Mouse (Mus musculus) limb, embryonic 12.5 days (tissue): ENCODE results near the gene Olfr1377. TPM values are rescaled to one million over a fixed set of nuclear protein-coding genes. Genes with fewer than 3 reads are reported as not detected.
"Not testable (repeated sequence)": the region's sequence is repeated elsewhere in the genome, so short reads cannot be mapped to it uniquely, and the experiment has no call there.

Source experiments
- ATAC-seq: fragments of 200-750 bp; cut with Nextera tagmentation; 2 replicates; pipeline ENCODE4 v1.8.0; 2017; ENCODE audit warnings: low read depth, moderate TSS enrichment; ENCODE audit not compliant: insufficient number of reproducible peaks, insufficient read depth, low FRiP score, low TSS enrichment
- H3K27ac ChIP-seq: fragments of 300-500 bp; sonication (generic); 2 replicates; pipeline ENCODE4 v1.5.1; 2016; ENCODE audit warnings: mild to moderate bottlenecking, moderate library complexity
- H3K27me3 ChIP-seq: fragments of 300-500 bp; sonication (generic); 2 replicates; pipeline ENCODE4 v1.6.1; 2016; ENCODE audit warnings: mild to moderate bottlenecking, moderate library complexity
- H3K36me3 ChIP-seq: fragments of 300-500 bp; sonication (generic); 2 replicates; pipeline ENCODE4 v1.6.1; 2016; ENCODE audit warnings: mild to moderate bottlenecking, moderate library complexity
- H3K4me1 ChIP-seq: fragments of 300-500 bp; sonication (generic); replicated peaks from 2 replicates; pipeline ENCODE4 v1.6.1; 2016
- H3K4me2 ChIP-seq: fragments of 300-500 bp; sonication (generic); 2 replicates; pipeline ENCODE4 v1.6.1; 2016; ENCODE audit warnings: mild to moderate bottlenecking, moderate library complexity
- H3K4me3 ChIP-seq: fragments of 300-500 bp; sonication (generic); replicated peaks from 2 replicates; pipeline ENCODE4 v1.5.1; 2016; ENCODE audit warnings: mild to moderate bottlenecking
- H3K9ac ChIP-seq: fragments of 300-500 bp; sonication (generic); replicated peaks from 2 replicates; pipeline ENCODE4 v1.6.1; 2016; ENCODE audit warnings: mild to moderate bottlenecking, moderate library complexity
- H3K9me3 ChIP-seq: fragments of 300-500 bp; sonication (generic); 2 replicates; pipeline ENCODE4 v1.6.1; 2016; ENCODE audit warnings: mild to moderate bottlenecking, moderate library complexity
- WGBS: fragments of 180-500 bp; shearing (Covaris S2); methylation state at CpG from one replicate; pipeline ENCODE4 v1.1.7; 2016; 5-methylcytosine and 5-hydroxymethylcytosine counted together
- polyA plus RNA-seq: library from polyadenylated mRNA; unstranded; fragments of >200 nt; fragmentation: Nextera tagmentation; extraction: Ambion mirVana; gene quantifications from 2 replicates; pipeline ENCODE4 v1.2.1, GENCODE M21; 2016

The Olfr1377 gene
- polyA plus RNA-seq, 1 experiment from 2014 or later: not detected

DNA sequence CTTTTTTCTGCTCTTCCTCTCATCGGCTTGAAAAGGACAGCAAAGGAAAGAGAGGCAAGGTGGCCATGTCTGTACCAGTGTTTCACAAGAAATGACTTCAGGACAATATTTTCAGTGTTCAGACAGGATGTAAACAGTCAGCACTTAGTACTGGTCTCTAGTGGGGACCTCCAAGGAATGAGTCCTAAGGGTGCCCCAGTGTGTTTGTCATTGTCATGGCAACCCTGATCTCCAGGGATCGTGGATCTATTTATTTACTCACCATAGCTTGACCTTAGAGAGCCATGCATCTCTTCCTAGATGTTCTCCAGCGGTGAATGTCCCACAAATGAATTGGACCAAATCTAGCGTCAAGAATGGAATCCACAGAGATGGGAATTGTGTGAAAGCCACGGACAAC, 21.5 kb downstream of the Olfr1377 start, which contains the start of gene Olfr51:
Gene Olfr51, plus strand, starts transcription at position 301 of the 400 bp plus-strand sequence.
- 85% methylated on average over 5 of the region's 5 CpGs for WGBS
- no peaks in the 10 kb centered on the region for H3K4me1 ChIP-seq
- no peaks in the 10 kb centered on the region for H3K9me3 ChIP-seq
- no peak within 1 kb of the TSS for H3K4me3 ChIP-seq
- ATAC-seq: no peak
- no peak within 1 kb of the TSS for H3K27ac ChIP-seq
- no peak within 1 kb of the TSS for H3K4me2 ChIP-seq
- H3K9ac ChIP-seq: no peak within 1 kb of the TSS
- no peaks in the 10 kb centered on the region for H3K27me3 ChIP-seq
- H3K36me3 ChIP-seq: no peaks in the 10 kb centered on the region

GRCm38 (mm10) chr11:51011821-51012220, 30.1 kb downstream of the Olfr1377 start:
- 82% methylated on average over 5 of the region's 5 CpGs for WGBS
- no peak overlapping the region for H3K4me2 ChIP-seq
- no peak overlapping the region for H3K27ac ChIP-seq
- H3K4me1 ChIP-seq: no peaks in the 10 kb centered on the region
- no peak overlapping the region for H3K9ac ChIP-seq
- no peaks in the 10 kb centered on the region for H3K36me3 ChIP-seq
- H3K4me3 ChIP-seq: no peak overlapping the region
- peaks cover 3% of the 10 kb centered on the region; the same call in 1 of the 2 replicates for H3K9me3 ChIP-seq
- ATAC-seq: no peak
- H3K27me3 ChIP-seq: no peaks in the 10 kb centered on the region

- no peaks in the 10 kb centered on the region for H3K4me1 ChIP-seq
- no peak within 1 kb of the TSS for H3K9ac ChIP-seq
- H3K27ac ChIP-seq: no peak within 1 kb of the TSS
- no peaks in the 10 kb centered on the region for H3K27me3 ChIP-seq
- peaks cover 3% of the 10 kb centered on the region; the same call in 1 of the 2 replicates for H3K9me3 ChIP-seq
- no peak within 1 kb of the TSS for H3K4me3 ChIP-seq
- WGBS: 77% methylated on average over 1 of the region's 1 CpGs
- no peak within 1 kb of the TSS for H3K4me2 ChIP-seq
- ATAC-seq: no peak
- H3K36me3 ChIP-seq: no peaks in the 10 kb centered on the region
Observed at GRCm38 (mm10) chr11:51013936-51014335, 32.2 kb downstream of the Olfr1377 start, which contains the start of gene Olfr54. Gene Olfr54, plus strand, starts transcription at chr11:51014236.

DNA sequence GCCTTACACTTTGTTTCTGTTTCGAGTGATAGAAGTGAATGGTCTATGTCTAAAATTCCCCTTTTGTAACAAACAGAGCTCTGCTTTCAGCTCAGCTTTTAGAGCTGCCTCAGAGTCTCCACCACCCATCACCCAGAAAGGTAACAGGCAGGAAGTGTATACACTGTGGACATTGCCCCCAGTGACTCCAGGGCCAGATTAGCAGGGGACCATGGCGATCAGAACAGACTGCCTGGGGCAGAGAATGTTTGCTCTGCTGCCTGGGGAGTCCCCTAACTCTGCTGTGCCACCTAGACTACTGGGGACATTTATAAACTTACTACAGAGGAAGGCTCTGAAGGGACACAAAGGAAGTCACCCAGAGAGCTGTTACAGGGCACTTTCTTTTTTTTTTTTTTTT, 34.6 kb downstream of the Olfr1377 start:
- Histone ChIP-seq H3K36me3 (no peaks in the 10 kb centered on the region), H3K27me3 (no peaks in the 10 kb centered on the region), H3K4me1 (no peaks in the 10 kb centered on the region), H3K9me3 (no peaks in the 10 kb centered on the region), H3K4me2 (no peak overlapping the region), H3K27ac (no peak overlapping the region), H3K4me3 (no peak overlapping the region), H3K9ac (no peak overlapping the region)
- WGBS: 46% methylated on average over 2 of the region's 2 CpGs
- no peak for ATAC-seq

DNA sequence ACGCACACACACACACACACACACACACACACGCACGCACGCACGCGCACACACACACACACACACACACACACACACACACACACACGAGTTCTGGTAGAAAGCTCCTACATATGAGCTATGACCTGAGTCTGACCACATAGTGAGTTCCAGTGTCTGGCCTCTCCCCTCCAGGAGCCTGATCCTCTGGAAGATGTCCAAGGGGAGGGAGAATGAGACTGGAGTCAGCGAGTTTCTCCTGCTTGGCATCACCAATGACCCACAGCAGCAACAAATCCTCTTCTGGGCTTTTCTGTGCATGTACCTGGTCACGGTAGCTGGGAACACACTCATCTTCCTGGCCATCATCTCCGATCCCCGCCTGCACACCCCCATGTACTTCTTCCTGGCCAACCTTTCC, 45.0 kb downstream of the Olfr1377 start:
- H3K36me3 ChIP-seq, ATAC-seq, H3K27ac ChIP-seq, H3K27me3 ChIP-seq, H3K9me3 ChIP-seq, H3K4me3 ChIP-seq, H3K4me1 ChIP-seq, H3K4me2 ChIP-seq, H3K9ac ChIP-seq: not testable (repeated sequence)
- 90% methylated on average over 11 of the region's 11 CpGs for WGBS

GRCm38 (mm10) chr11:51029381-51029780, 47.6 kb downstream of the Olfr1377 start:
- H3K27me3 ChIP-seq, H3K4me1 ChIP-seq, H3K4me2 ChIP-seq, H3K9ac ChIP-seq, H3K27ac ChIP-seq, ATAC-seq, H3K36me3 ChIP-seq, H3K9me3 ChIP-seq, H3K4me3 ChIP-seq: not testable (repeated sequence)
- WGBS: 55% methylated on average over 8 of the region's 8 CpGs

- no peaks in the 10 kb centered on the region for H3K27me3 ChIP-seq
- no peak overlapping the region for H3K4me2 ChIP-seq
- H3K9ac ChIP-seq: no peak overlapping the region
- H3K4me3 ChIP-seq: no peak overlapping the region
- no peaks in the 10 kb centered on the region for H3K4me1 ChIP-seq
- no peaks in the 10 kb centered on the region for H3K9me3 ChIP-seq
- no peak for ATAC-seq
- WGBS: 31% methylated on average over 2 of the region's 2 CpGs
- no peaks in the 10 kb centered on the region for H3K36me3 ChIP-seq
- H3K27ac ChIP-seq: no peak overlapping the region
Observed at GRCm38 (mm10) chr11:51030225-51030624, 48.5 kb downstream of the Olfr1377 start.

GRCm38 (mm10) chr11:51032851-51033250, 51.1 kb downstream of the Olfr1377 start:
- Histone ChIP-seq H3K4me2 (no peak overlapping the region), H3K4me3 (no peak overlapping the region), H3K9ac (no peak overlapping the region), H3K27ac (no peak overlapping the region), H3K27me3 (no peaks in the 10 kb centered on the region), H3K9me3 (no peaks in the 10 kb centered on the region), H3K4me1 (no peaks in the 10 kb centered on the region), H3K36me3 (no peaks in the 10 kb centered on the region)
- 11% methylated on average over 1 of the region's 1 CpGs for WGBS
- no peak for ATAC-seq

GRCm38 (mm10) chr11:51034141-51034540, 52.4 kb downstream of the Olfr1377 start:
- not testable (repeated sequence) for H3K4me2 ChIP-seq

GRCm38 (mm10) chr11:51035951-51036350, 54.2 kb downstream of the Olfr1377 start:
- no peak overlapping the region for H3K9ac ChIP-seq
- 96% methylated on average over 2 of the region's 2 CpGs for WGBS
- no peak overlapping the region for H3K4me2 ChIP-seq
- H3K27me3 ChIP-seq: no peaks in the 10 kb centered on the region
- H3K27ac ChIP-seq: no peak overlapping the region
- ATAC-seq: no peak
- no peak overlapping the region for H3K4me3 ChIP-seq
- H3K9me3 ChIP-seq: no peaks in the 10 kb centered on the region
- H3K36me3 ChIP-seq: no peaks in the 10 kb centered on the region
- H3K4me1 ChIP-seq: no peaks in the 10 kb centered on the region

More at GRCm38 (mm10) chr11:51034141-51034540, 52.4 kb downstream of the Olfr1377 start:
- H3K27ac ChIP-seq, ATAC-seq, H3K36me3 ChIP-seq, H3K27me3 ChIP-seq, H3K4me1 ChIP-seq, H3K9ac ChIP-seq, H3K9me3 ChIP-seq, H3K4me3 ChIP-seq: not testable (repeated sequence)
